Mouse (Mus musculus) lung, postnatal 14 days (tissue): ENCODE measurements around the gene Gm5788.
"Not testable (repeated sequence)": the region's sequence is repeated elsewhere in the genome, so short reads cannot be mapped to it uniquely, and the experiment has no call there.

ENCODE experiments used
- DNase-seq: peaks from one replicate; pipeline ENCODE4 v3.0.0; 2021

The Gm5788 gene

GRCm38 (mm10) chr12:87494421-87494820 is at the start of gene Gm5788:
Gene Gm5788 (plus strand): TSS chr12:87494721.
- not testable (repeated sequence) for DNase-seq

GRCm38 (mm10) chr12:87449456-87449855 is 45.1 kb upstream of the Gm5788 start:
- no peak for DNase-seq

GRCm38 (mm10) chr12:87464678-87465297 is 29.7 kb upstream of the Gm5788 start:
- no peak for DNase-seq

GRCm38 (mm10) chr12:87470263-87471136 is 24.0 kb upstream of the Gm5788 start:
- no peak for DNase-seq

GRCm38 (mm10) chr12:87471421-87471963 is 23.0 kb upstream of the Gm5788 start:
- DNase-seq, result no peak

GRCm38 (mm10) chr12:87471964-87472786 is 22.3 kb upstream of the Gm5788 start, which contains the start of gene Snw1:
Gene Snw1 (minus strand): TSS chr12:87472274.
- peak; percentile 95 for DNase-seq

- no peak for DNase-seq
Observed at GRCm38 (mm10) chr12:87474756-87475155, 19.8 kb upstream of the Gm5788 start.

GRCm38 (mm10) chr12:87482482-87482881 is 12.0 kb upstream of the Gm5788 start:
- not testable (repeated sequence) for DNase-seq

- not testable (repeated sequence) for DNase-seq
Observed at GRCm38 (mm10) chr12:87488683-87489082, 5.8 kb upstream of the Gm5788 start.

GRCm38 (mm10) chr12:87514016-87514415 is 19.5 kb downstream of the Gm5788 start, which contains the start of gene Gm8300:
Gene Gm8300 (plus strand): TSS chr12:87514316.
- DNase-seq, result not testable (repeated sequence)

GRCm38 (mm10) chr12:87519616-87520015 is 25.1 kb downstream of the Gm5788 start:
- not testable (repeated sequence) for DNase-seq

- no peak for DNase-seq
Observed at GRCm38 (mm10) chr12:87543927-87544326, 49.4 kb downstream of the Gm5788 start.
